Mouse (Mus musculus) bone marrow, adult 2 months (tissue): Measurements from ENCODE around the gene Parp6. TPM values are rescaled to one million over a fixed set of nuclear protein-coding genes. Genes with fewer than 3 reads are reported as not detected.

Experiments
- H3K27ac ChIP-seq: fragments of 200-500 bp; 2 replicates; pipeline ENCODE4 v1.5.1; 2012; ENCODE audit warnings: low read depth, mild to moderate bottlenecking, control low read depth, inconsistent platforms, low read length; ENCODE audit not compliant: control insufficient read depth, poor library complexity, insufficient read depth
- H3K4me1 ChIP-seq: fragments of 200-500 bp; 2 replicates; pipeline ENCODE4 v1.6.1; 2011; ENCODE audit warnings: low read length; ENCODE audit not compliant: control insufficient read depth, insufficient read depth
- H3K4me3 ChIP-seq: fragments of 200-500 bp; replicated peaks from 2 replicates; pipeline ENCODE3; 2011; ENCODE audit warnings: mild to moderate bottlenecking, low read depth, low read length, control low read depth; ENCODE audit not compliant: control insufficient read depth
- CTCF ChIP-seq: fragments of 200-500 bp; IDR thresholded peaks from 2 replicates; pipeline ENCODE4 v1.5.1; 2011; ENCODE audit warnings: low read length, control low read depth; ENCODE audit not compliant: control insufficient read depth, insufficient read depth
- POLR2A ChIP-seq: fragments of 200-500 bp; IDR thresholded peaks from 2 replicates; pipeline ENCODE4 v1.6.1; 2011; ENCODE audit warnings: low read depth, mild to moderate bottlenecking, control low read depth, low read length, borderline replicate concordance; ENCODE audit not compliant: control insufficient read depth
- WGBS: fragments of 180-500 bp; shearing (Covaris S2); methylation state at CpG from one replicate; pipeline ENCODE4 v1.1.7; 2018; 5-methylcytosine and 5-hydroxymethylcytosine counted together
- polyA plus RNA-seq: library from polyadenylated mRNA; stranded (reverse); fragments of >200 nt; gene quantifications from 2 replicates; pipeline ENCODE4 v1.2.4, GENCODE M21; 2011; ENCODE audit warnings: low replicate concordance; ENCODE audit not compliant: missing spikeins, insufficient read depth, insufficient read length

Parp6 gene
- polyA plus RNA-seq, 1 experiment = 41.4 TPM

DNA sequence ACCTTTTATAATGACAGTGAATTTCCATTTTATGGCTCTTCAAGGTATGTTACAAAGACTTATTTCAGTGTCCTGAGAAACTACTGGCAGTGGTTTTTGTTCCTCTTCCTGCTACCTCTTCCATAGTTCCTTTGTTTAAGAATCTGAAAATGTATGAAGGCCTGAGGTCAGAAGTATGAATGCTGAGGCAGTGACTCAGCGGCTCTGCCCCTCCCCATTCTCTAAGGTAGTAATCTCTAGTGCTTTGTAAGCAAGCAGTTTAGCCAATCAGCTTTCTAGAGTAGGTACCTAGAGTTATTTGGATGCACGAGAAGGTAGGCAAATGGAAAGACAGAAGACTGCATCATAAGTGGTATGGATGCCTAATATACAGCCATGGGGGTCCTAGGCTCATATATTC, 24.2 kb downstream of the Parp6 start:
- no peak overlapping the region for H3K27ac ChIP-seq
- H3K4me1 ChIP-seq = no peaks in the 10 kb centered on the region
- 74% methylated on average over 2 of the region's 2 CpGs for WGBS
- H3K4me3 ChIP-seq = no peak overlapping the region
- no peak for TF ChIP-seq POLR2A
- TF ChIP-seq CTCF = no peak

DNA sequence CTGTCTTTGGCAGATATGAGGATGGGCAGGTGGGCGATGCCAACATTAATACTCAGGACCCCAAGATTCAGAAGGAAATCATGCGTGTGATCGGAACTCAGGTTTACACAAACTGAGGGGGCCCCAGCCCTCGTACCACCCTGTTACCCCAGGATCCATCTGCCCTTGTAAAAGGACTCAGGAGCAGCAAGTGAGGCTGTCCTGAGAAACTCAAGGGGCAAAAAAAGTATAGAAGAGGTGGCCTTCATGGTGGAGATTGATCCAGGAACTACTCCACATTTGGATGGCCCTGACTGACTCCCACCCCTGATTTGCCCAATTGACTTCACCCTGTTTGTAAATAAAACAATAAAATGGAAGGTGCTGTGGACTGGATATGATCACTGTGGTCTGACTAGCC, 32.8 kb downstream of the Parp6 start:
- no peak for TF ChIP-seq POLR2A
- TF ChIP-seq CTCF = no peak
- Histone ChIP-seq H3K27ac (no peak overlapping the region), H3K4me1 (peaks cover 4% of the 10 kb centered on the region; the same call in 1 of the 2 replicates), H3K4me3 (no peak overlapping the region)
- 89% methylated on average over 4 of the region's 4 CpGs for WGBS

DNA sequence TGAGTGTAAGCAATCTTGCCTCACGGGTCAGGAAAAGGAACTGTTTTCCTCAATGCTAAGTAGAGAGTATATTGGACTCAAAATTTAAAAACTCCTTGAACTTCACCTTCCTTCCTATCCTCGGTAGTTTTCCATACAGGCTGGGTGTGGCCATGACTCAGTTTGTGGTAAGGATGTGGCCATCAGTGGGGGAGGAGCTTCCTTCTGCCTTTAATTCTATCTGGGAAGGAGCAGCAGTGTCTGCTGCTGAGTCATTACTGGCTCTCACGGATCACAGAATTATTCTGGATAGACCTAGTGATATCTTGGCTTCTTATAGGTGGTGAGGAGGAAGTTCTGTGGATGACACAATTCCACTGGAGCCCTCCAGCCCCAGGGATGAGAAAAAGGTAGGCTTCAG, 36.3 kb downstream of the Parp6 start:
- 2% methylated on average over 3 of the region's 3 CpGs for WGBS
- Histone ChIP-seq H3K4me1 (peaks cover 5% of the 10 kb centered on the region; the same call in 1 of the 2 replicates), H3K27ac (no peak overlapping the region; the same call in 1 of the 2 replicates), H3K4me3 (no peak overlapping the region)
- no peak for TF ChIP-seq POLR2A
- no peak for TF ChIP-seq CTCF

DNA sequence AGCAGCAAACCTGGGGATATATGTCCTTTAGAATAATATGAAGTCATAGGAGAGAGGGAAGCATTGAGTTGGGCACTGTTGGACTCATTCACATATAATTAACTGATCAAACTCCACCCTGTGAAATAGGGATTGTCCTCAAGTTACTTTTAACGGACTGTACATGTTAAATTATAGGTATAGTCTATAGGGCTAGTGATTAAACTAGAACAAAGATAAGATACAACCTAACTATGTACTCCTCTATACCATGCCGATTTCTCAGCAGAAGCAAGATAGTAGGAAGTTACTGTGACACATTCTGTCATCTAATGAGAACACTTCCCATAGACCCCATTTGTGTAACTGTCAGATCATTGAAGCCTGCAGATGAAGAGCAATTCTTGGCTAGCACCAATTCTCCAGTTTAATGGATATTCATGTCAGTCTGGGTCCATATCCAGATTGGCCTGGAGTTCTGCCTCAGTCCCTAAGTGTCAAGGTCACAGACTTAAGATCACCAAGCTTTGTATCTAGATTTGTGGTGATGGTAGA, 37.4 kb downstream of the Parp6 start:
- peaks cover 5% of the 10 kb centered on the region; the same call in 1 of the 2 replicates for H3K4me1 ChIP-seq
- WGBS = 50% methylated on average over 2 of the region's 2 CpGs
- H3K4me3 ChIP-seq = no peak overlapping the region
- TF ChIP-seq CTCF (no peak), POLR2A (no peak)
- H3K27ac ChIP-seq = no peak overlapping the region

DNA sequence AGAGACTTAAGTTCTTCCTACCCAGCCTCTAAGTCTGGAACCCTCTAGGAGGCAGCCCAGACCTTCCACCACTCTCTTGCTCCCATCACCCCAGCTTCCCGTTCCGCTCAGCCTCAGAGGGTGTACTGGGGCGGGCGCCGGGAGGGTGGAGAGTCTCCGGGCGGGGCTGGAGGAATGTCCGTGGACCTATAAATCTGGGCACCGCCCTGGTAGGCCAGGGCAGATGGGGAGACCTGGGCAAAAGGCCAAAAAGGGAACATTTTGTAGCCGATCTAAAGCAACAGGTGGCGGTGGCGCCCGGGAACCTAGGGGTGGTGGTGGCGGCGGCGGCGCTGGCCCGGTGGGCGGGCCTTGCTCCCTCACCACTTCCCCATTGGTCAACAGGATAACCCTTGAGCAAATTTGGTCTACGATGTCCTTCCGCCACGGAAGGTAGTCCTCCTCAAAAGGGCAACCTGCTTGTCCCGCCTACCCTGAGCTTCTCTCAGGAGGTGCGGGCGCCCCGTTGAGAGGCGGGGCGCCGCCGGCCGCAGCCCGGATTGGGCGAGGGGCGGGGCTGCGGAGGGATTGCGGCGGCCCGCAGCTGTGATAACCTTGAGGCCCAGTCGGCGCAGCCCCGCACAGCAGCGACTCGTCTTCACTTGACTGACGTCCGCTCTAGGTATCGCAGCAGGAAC, 39.0 kb downstream of the Parp6 start, which contains the start of gene Pkm:
Gene Pkm, plus strand, starts transcription at position 411 of the 677 bp plus-strand sequence.
- WGBS = 1% methylated on average over 46 of the region's 46 CpGs
- Histone ChIP-seq H3K4me1 (peaks cover 9% of the 10 kb centered on the region; the same call in 1 of the 2 replicates), H3K4me3 (peak within 1 kb of the TSS; percentile 94), H3K27ac (peak within 1 kb of the TSS; percentile 92)
- TF ChIP-seq CTCF = peak; percentile 20; the same call in 1 of the 2 replicates
- peak; percentile 95 for TF ChIP-seq POLR2A

DNA sequence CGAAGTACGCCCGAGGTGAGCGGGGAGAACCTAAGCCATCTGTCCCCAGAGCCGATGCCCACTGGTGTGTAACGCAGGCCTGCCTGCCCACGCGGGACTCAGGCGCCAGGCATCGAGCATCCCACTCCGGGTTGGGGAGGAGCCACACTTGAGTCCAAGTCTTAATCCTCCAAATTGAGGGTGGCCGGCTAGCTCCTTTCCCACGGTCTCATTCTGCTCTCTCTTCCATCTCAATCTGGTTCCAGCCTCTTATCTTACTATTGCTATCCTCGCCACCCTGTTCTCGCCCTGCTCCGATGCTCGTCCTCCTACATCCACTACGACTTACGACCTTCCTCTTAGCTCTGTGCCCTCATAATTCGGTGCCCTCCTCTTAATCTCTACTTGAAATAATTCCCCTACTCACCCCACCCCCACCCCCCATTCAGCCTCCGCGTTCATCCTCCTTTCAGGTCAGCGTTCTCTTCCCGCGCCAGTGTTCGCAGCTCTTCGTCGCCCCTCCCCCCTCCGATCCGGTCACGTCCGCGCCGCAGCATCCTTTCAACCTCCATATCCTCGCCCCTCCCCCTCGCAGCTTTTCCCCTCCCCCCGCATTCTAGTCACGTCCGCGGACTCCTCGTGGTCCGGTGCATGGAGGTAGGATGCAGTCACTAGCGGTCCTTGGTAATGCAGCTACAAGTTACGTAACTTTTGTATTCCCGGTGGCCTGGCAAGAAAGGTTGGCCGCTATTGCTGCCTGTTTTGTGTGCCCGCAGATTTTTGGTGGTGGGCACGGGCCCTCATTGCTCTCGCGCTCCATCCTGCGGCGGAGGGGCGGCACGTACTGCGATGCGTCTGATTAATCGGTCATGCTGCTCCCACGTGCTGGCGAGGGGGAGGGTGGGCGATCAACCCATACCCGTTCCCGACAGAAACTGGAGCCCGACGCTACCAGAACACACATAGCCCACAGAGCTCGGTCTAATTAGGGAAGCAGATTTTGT, 39.8 kb downstream of the Parp6 start:
- H3K27ac ChIP-seq = peak overlapping the region; percentile 92
- WGBS = under 1% methylated on average over 65 of the region's 65 CpGs
- peaks cover 9% of the 10 kb centered on the region; the same call in 1 of the 2 replicates for H3K4me1 ChIP-seq

DNA sequence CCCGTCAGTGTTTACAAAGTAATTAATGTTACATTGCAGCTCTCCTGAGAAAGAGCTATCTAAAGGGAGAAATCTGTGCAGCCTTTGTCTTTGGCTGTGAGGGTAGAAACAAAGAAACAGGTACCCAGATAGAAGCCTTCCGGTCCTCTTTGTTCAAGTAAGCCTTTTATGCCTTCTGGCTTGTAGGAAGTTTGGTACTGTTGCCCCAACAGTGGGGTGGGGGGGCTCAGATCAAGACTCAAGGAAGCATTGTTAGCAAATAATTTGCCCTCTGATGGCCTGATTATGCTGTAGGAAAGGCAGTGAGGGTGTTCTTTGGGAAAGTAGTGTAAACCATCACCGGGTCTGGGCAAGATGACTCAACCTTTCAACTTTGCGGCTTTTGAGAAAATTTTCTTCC, 41.1 kb downstream of the Parp6 start:
- TF ChIP-seq CTCF = no peak
- TF ChIP-seq POLR2A = no peak
- peaks cover 9% of the 10 kb centered on the region; the same call in 1 of the 2 replicates for H3K4me1 ChIP-seq

More for the DNA sequence above, 39.8 kb downstream of the Parp6 start:
- TF ChIP-seq POLR2A (no peak), CTCF (peak; percentile 33; the same call in 1 of the 2 replicates)
- peak overlapping the region; percentile 94 for H3K4me3 ChIP-seq

More for the DNA sequence above, 41.1 kb downstream of the Parp6 start:
- 26% methylated on average over 4 of the region's 4 CpGs for WGBS
- Histone ChIP-seq H3K27ac (peak overlapping the region; percentile 28; the same call in 1 of the 2 replicates), H3K4me3 (peak overlapping the region; percentile 35)
